In the genomic region with DNA sequence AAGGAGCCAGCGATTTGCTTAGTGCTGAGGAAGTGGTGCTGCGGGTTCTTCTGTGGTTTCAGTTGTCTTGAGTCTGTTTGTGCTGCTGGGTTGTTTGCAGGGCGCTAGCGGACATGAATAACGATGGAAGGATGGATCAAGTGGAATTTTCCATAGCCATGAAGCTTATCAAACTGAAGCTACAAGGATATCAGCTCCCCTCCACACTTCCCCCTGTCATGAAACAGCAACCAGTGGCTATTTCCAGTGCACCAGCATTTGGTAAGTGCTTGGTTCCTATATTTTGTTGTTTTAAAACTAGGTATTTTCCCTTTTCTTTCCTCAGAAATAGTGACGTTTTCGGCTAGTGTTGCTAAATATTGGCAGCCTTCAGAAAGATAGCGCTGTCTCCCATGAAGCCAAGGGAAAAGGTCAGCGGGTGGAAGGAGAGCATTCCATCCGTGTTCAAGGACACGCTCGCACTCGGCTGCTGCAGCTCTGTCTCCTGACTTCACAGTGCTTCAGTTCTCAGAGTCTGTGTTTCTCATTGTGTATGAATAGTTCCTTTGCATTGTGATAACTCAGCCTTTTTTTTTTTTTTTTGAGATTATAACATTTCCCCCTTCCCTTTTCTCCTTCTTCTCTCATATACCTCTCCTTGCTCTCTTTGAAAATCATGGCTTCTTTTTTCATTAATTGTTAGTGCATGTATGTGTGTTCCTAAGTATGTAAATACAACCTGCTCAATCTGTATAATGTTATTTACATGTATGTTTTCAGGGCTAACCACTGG, we compare ENCODE assay signal across 11 mouse cellular contexts.
DNase-seq lines count a peak whose midpoint lies in the region; ATAC-seq and TF ChIP-seq lines count a peak whose summit lies in the region.
"Had no signal": no experiment of that assay in that cellular context is flagged by ENCODE, and none has a peak within 500 bp of the region (broad histone marks: within the 10 kb centered on the region; RNA-seq: fewer than 3 reads in every experiment).

No protein-coding gene starts in this region.

- H3K27ac ChIP-seq in gastrocnemius, adult 2 months: peak overlapping the region; percentile 63; the same call in 1 of the 2 replicates
- H3K27ac ChIP-seq in heart, embryonic 12.5 days (ENCODE audit: poor library complexity, severe bottlenecking): peak overlapping the region; percentile 81
- H3K27ac ChIP-seq in macrophage: peak overlapping the region; percentile 47
- no peak overlapping the region for H3K27ac ChIP-seq in kidney, embryonic 16.5 days (ENCODE audit: low read length)
- H3K27ac ChIP-seq: limb, embryonic 15.5 days; neural tube, embryonic 12.5 days had no signal

- peak; percentile 56; the same call in 1 of the 2 replicates for ATAC-seq in heart, embryonic 12.5 days (ENCODE audit: insufficient number of reproducible peaks, low FRiP score)
- no peak for ATAC-seq in kidney, embryonic 16.5 days (ENCODE audit: low FRiP score, low TSS enrichment)

- H3K9ac ChIP-seq in heart, embryonic 12.5 days: no peak overlapping the region
- H3K9ac ChIP-seq in kidney, embryonic 16.5 days (replicated peaks; ENCODE audit: low read length): no peak overlapping the region
- H3K9ac ChIP-seq: limb, embryonic 15.5 days; neural tube, embryonic 12.5 days had no signal

- no peak for TF ChIP-seq CTCF in gastrocnemius, adult 2 months (IDR thresholded peaks at IDR 0.05)

- 40% methylated on average over 13 of the region's 13 CpGs for whole genome bisulfite sequencing in heart, embryonic 12.5 days
- WGBS in macrophage (ENCODE audit: missing documents): 9% methylated on average over 13 of the region's 13 CpGs
- 89% methylated on average over 13 of the region's 13 CpGs for WGBS in kidney, embryonic 16.5 days

- intact Hi-C loops in gastrocnemius, adult 2 months (cut with DNase I): no loop called here

- no peaks in the 10 kb centered on the region for H3K27me3 ChIP-seq in heart, embryonic 12.5 days (replicated peaks)
- H3K27me3 ChIP-seq in kidney, embryonic 16.5 days (ENCODE audit: insufficient read depth, low read length): no peaks in the 10 kb centered on the region
- H3K27me3 ChIP-seq: limb, embryonic 15.5 days; neural tube, embryonic 12.5 days had no signal

- H3K4me1 ChIP-seq in heart, embryonic 12.5 days (replicated peaks): peaks cover 42% of the 10 kb centered on the region
- peaks cover 6% of the 10 kb centered on the region for H3K4me1 ChIP-seq in kidney, embryonic 16.5 days (ENCODE audit: insufficient read depth, low read length)
- H3K4me1 ChIP-seq: limb, embryonic 15.5 days; neural tube, embryonic 12.5 days had no signal

- H3K4me2 ChIP-seq in heart, embryonic 12.5 days: peak overlapping the region; percentile 29
- no peak overlapping the region for H3K4me2 ChIP-seq in kidney, embryonic 16.5 days (replicated peaks; ENCODE audit: low read depth, low read length)
- H3K4me2 ChIP-seq: limb, embryonic 15.5 days; neural tube, embryonic 12.5 days had no signal

- peak overlapping the region; percentile 9; the same call in 1 of the 2 replicates for H3K4me3 ChIP-seq in gastrocnemius, adult 2 months
- H3K4me3 ChIP-seq in heart, embryonic 12.5 days: peak overlapping the region; percentile 13; the same call in 1 of the 2 replicates
- H3K4me3 ChIP-seq in macrophage (ENCODE audit: inconsistent target): no peak overlapping the region
- H3K4me3 ChIP-seq in kidney, embryonic 16.5 days (ENCODE audit: low read length): no peak overlapping the region
- H3K4me3 ChIP-seq: limb, embryonic 15.5 days; neural tube, embryonic 12.5 days had no signal

- peaks cover 23% of the 10 kb centered on the region for H3K36me3 ChIP-seq in heart, embryonic 12.5 days
- peaks cover 20% of the 10 kb centered on the region; the same call in 1 of the 2 replicates for H3K36me3 ChIP-seq in macrophage (ENCODE audit: inconsistent target)
- peaks cover 11% of the 10 kb centered on the region; the same call in 1 of the 2 replicates for H3K36me3 ChIP-seq in kidney, embryonic 16.5 days (ENCODE audit: insufficient read depth, low read length)

- peaks cover 55% of the 10 kb centered on the region for H3K79me2 ChIP-seq in macrophage (ENCODE audit: inconsistent target)

- no peaks in the 10 kb centered on the region for H3K9me3 ChIP-seq in heart, embryonic 12.5 days (replicated peaks)
- H3K9me3 ChIP-seq in kidney, embryonic 16.5 days (ENCODE audit: low read length): no peaks in the 10 kb centered on the region
- H3K9me3 ChIP-seq: limb, embryonic 15.5 days; neural tube, embryonic 12.5 days had no signal

- DNase-seq in gastrocnemius, adult 2 months: no peak
- no peak for DNase-seq in gastrocnemius, adult 18-20 months (ENCODE audit: low spot score)
- DNase-seq in adrenal gland, adult (ENCODE audit: inconsistent age in 2 of 2, low spot score in 1 of 2): peak; percentile 84 to 92
- no peak for DNase-seq in right cerebral cortex, adult 2 months (ENCODE audit: low spot score in 2 of 2)
- no peak for DNase-seq in frontal cortex, postnatal 14 days (ENCODE audit: low spot score in 2 of 2)
- DNase-seq: kidney, adult 18-20 months had no signal

Comparison
In these comparisons a context has a peak if more than half of its experiments do, and no peak if none do; other contexts are left out.
1. DNase-seq: peak in adrenal gland, adult (2 of 2); none in gastrocnemius, adult 2 months (single experiment), gastrocnemius, adult 18-20 months (single experiment), right cerebral cortex, adult 2 months (0 of 2) and frontal cortex, postnatal 14 days (0 of 2).
2. H3K4me3 ChIP-seq: peak in gastrocnemius, adult 2 months (single experiment) and heart, embryonic 12.5 days (single experiment); none in macrophage (single experiment) and kidney, embryonic 16.5 days (single experiment).